Mouse (Mus musculus) kidney, adult 2 months (tissue): ENCODE measurements at regions not wholly inside any gene's neighbourhood (a gene's known extent, or its start where the extent isn't known, plus 50 kb on each side); places are given as distances from the start of the nearest gene placed in this dataset.
A peak's percentile ranks its signal among the peaks of the same experiment; 100 is the strongest.

Experiments used
- DNase-seq: peaks from one replicate; pipeline ENCODE4 v3.0.0; 2021
- H3K27ac ChIP-seq: fragments of 200-500 bp; 2 replicates; pipeline ENCODE4 v1.5.1; 2012; ENCODE audit warnings: low read depth, low read length, control low read depth, inconsistent platforms; ENCODE audit not compliant: insufficient read depth
- H3K27me3 ChIP-seq: fragments of 200-500 bp; replicated peaks from 2 replicates; pipeline ENCODE4 v1.6.1; 2012; ENCODE audit warnings: mild to moderate bottlenecking, moderate library complexity, low read length, inconsistent platforms; ENCODE audit not compliant: control insufficient read depth, insufficient read depth
- H3K36me3 ChIP-seq: fragments of 200-500 bp; 2 replicates; pipeline ENCODE4 v1.6.1; 2012; ENCODE audit warnings: mild to moderate bottlenecking, moderate library complexity, low read length, inconsistent platforms; ENCODE audit not compliant: control insufficient read depth, insufficient read depth
- H3K4me1 ChIP-seq: fragments of 200-500 bp; 2 replicates; pipeline ENCODE4 v1.6.1; 2011; ENCODE audit warnings: low read length; ENCODE audit not compliant: control insufficient read depth, insufficient read depth
- H3K4me3 ChIP-seq: fragments of 200-500 bp; 2 replicates; pipeline ENCODE4 v1.5.1; 2011; ENCODE audit warnings: mild to moderate bottlenecking, low read depth, low read length, control low read depth; ENCODE audit not compliant: insufficient read depth
- CTCF ChIP-seq: fragments of 200-500 bp; conservative IDR thresholded peaks from 2 replicates; pipeline ENCODE4 v1.5.1; 2011; ENCODE audit warnings: low read depth, mild to moderate bottlenecking, control low read depth, low read length, moderate library complexity, mixed read lengths; ENCODE audit not compliant: insufficient read depth, insufficient read length
- POLR2A ChIP-seq: fragments of 200-500 bp; IDR thresholded peaks from one replicate; pipeline ENCODE4 v1.6.1; 2011; ENCODE audit warnings: low read depth, low read length, control low read depth
- WGBS: fragments of 180-500 bp; shearing (Covaris S2); methylation state at CpG from one replicate; pipeline ENCODE4 v1.1.7; 2018; 5-methylcytosine and 5-hydroxymethylcytosine counted together

- Histone ChIP-seq H3K27ac (no peak overlapping the region), H3K4me1 (no peaks in the 10 kb centered on the region), H3K4me3 (no peak overlapping the region), H3K27me3 (no peaks in the 10 kb centered on the region), H3K36me3 (no peaks in the 10 kb centered on the region)
- DNase-seq, result no peak
- TF ChIP-seq POLR2A (no peak), CTCF (no peak)
- WGBS, result 41% methylated on average over 4 of the region's 4 CpGs
These were observed 95.3 kb upstream of the Trpm1 start for GRCm38 (mm10) chr7:64058282-64058872.

- Histone ChIP-seq H3K36me3 (no peaks in the 10 kb centered on the region), H3K4me3 (no peak overlapping the region), H3K27me3 (no peaks in the 10 kb centered on the region), H3K4me1 (no peaks in the 10 kb centered on the region), H3K27ac (no peak overlapping the region)
- WGBS, result 54% methylated on average over 4 of the region's 4 CpGs
- TF ChIP-seq POLR2A (no peak), CTCF (0 out of 2 replicates have a peak, but pooled peaks have one; percentile 18)
- DNase-seq, result peak; percentile 20
These were observed 95.8 kb upstream of the Trpm1 start for GRCm38 (mm10) chr7:64057873-64058272.

GRCm38 (mm10) chr7:64056498-64056897, 97.1 kb upstream of the Trpm1 start:
- DNase-seq, result no peak
- Histone ChIP-seq H3K36me3 (no peaks in the 10 kb centered on the region), H3K27ac (no peak overlapping the region), H3K4me1 (no peaks in the 10 kb centered on the region), H3K4me3 (no peak overlapping the region), H3K27me3 (no peaks in the 10 kb centered on the region)
- TF ChIP-seq CTCF (no peak), POLR2A (no peak)
- 72% methylated on average over 3 of the region's 3 CpGs for WGBS

GRCm38 (mm10) chr7:64054996-64055395, 98.6 kb upstream of the Trpm1 start:
- no peaks in the 10 kb centered on the region for H3K27me3 ChIP-seq
- 66% methylated on average over 4 of the region's 4 CpGs for WGBS
- H3K36me3 ChIP-seq, result no peaks in the 10 kb centered on the region
- no peaks in the 10 kb centered on the region for H3K4me1 ChIP-seq
- no peak for TF ChIP-seq POLR2A
- no peak for TF ChIP-seq CTCF
- no peak for DNase-seq
- H3K4me3 ChIP-seq, result no peak overlapping the region
- H3K27ac ChIP-seq, result no peak overlapping the region

GRCm38 (mm10) chr7:64053766-64054165, 99.9 kb upstream of the Trpm1 start:
- Histone ChIP-seq H3K4me3 (no peak overlapping the region), H3K4me1 (no peaks in the 10 kb centered on the region), H3K36me3 (no peaks in the 10 kb centered on the region), H3K27me3 (no peaks in the 10 kb centered on the region), H3K27ac (no peak overlapping the region)
- no peak for DNase-seq
- WGBS, result 49% methylated on average over 12 of the region's 12 CpGs
- TF ChIP-seq CTCF (no peak), POLR2A (no peak)

- no peaks in the 10 kb centered on the region for H3K27me3 ChIP-seq
- TF ChIP-seq POLR2A (no peak), CTCF (no peak)
- H3K36me3 ChIP-seq, result no peaks in the 10 kb centered on the region
- 84% methylated on average over 9 of the region's 9 CpGs for WGBS
- peak; percentile 61 for DNase-seq
- no peak overlapping the region for H3K4me3 ChIP-seq
- no peak overlapping the region for H3K27ac ChIP-seq
- H3K4me1 ChIP-seq, result 0 out of 2 replicates have a peak, but pooled peaks cover 6% of the 10 kb centered on the region
These were observed 101.2 kb upstream of the Trpm1 start for GRCm38 (mm10) chr7:64052400-64052799.

GRCm38 (mm10) chr7:64050826-64051401, 102.7 kb upstream of the Trpm1 start:
- Histone ChIP-seq H3K4me3 (no peak overlapping the region), H3K27me3 (no peaks in the 10 kb centered on the region), H3K36me3 (no peaks in the 10 kb centered on the region), H3K4me1 (0 out of 2 replicates have a peak, but pooled peaks cover 6% of the 10 kb centered on the region), H3K27ac (no peak overlapping the region)
- WGBS, result 78% methylated on average over 3 of the region's 3 CpGs
- TF ChIP-seq CTCF (no peak), POLR2A (no peak)
- no peak for DNase-seq
